Mouse (Mus musculus) liver, embryonic 15.5 days (tissue): ENCODE measurements around the gene Mogs. TPM values are rescaled to one million over a fixed set of nuclear protein-coding genes. Genes with fewer than 3 reads are reported as not detected.

Experiments
- ATAC-seq: fragments of 200-750 bp; cut with Nextera tagmentation; 2 replicates; pipeline ENCODE4 v1.8.0; 2017; ENCODE audit warnings: moderate number of reproducible peaks, mild to moderate bottlenecking, moderate library complexity; ENCODE audit not compliant: insufficient read depth
- H3K27ac ChIP-seq: fragments of 300-500 bp; sonication (generic); replicated peaks from 2 replicates; pipeline ENCODE4 v1.5.1; 2015; ENCODE audit warnings: mild to moderate bottlenecking, inconsistent platforms
- H3K27me3 ChIP-seq: fragments of 300-500 bp; sonication (generic); 2 replicates; pipeline ENCODE4 v1.6.1; 2015; ENCODE audit warnings: mild to moderate bottlenecking, inconsistent platforms
- H3K36me3 ChIP-seq: fragments of 300-500 bp; sonication (generic); replicated peaks from 2 replicates; pipeline ENCODE4 v1.6.1; 2015; ENCODE audit warnings: moderate library complexity, mild to moderate bottlenecking, inconsistent platforms
- H3K4me1 ChIP-seq: fragments of 300-500 bp; sonication (generic); replicated peaks from 2 replicates; pipeline ENCODE4 v1.6.1; 2015; ENCODE audit warnings: inconsistent platforms
- H3K4me2 ChIP-seq: fragments of 300-500 bp; sonication (generic); 2 replicates; pipeline ENCODE4 v1.6.1; 2015; ENCODE audit warnings: moderate library complexity, mild to moderate bottlenecking, inconsistent platforms
- H3K4me3 ChIP-seq: fragments of 300-500 bp; sonication (generic); replicated peaks from 2 replicates; pipeline ENCODE4 v1.5.1; 2015; ENCODE audit warnings: mild to moderate bottlenecking, inconsistent platforms
- H3K9ac ChIP-seq: fragments of 300-500 bp; sonication (generic); 2 replicates; pipeline ENCODE4 v1.6.1; 2015; ENCODE audit warnings: moderate library complexity, mild to moderate bottlenecking, inconsistent platforms
- H3K9me3 ChIP-seq: fragments of 300-500 bp; sonication (generic); replicated peaks from 2 replicates; pipeline ENCODE4 v1.6.1; 2016; ENCODE audit warnings: inconsistent platforms
- WGBS: fragments of 180-500 bp; shearing (Covaris S2); methylation state at CpG from one replicate; pipeline ENCODE4 v1.1.7; 2015; ENCODE audit warnings: mixed read lengths; ENCODE audit not compliant: insufficient replicate concordance; 5-methylcytosine and 5-hydroxymethylcytosine counted together
- polyA plus RNA-seq: library from polyadenylated mRNA; unstranded; fragments of >200 nt; fragmentation: Nextera tagmentation; extraction: Ambion mirVana; gene quantifications from 2 replicates; pipeline ENCODE4 v1.2.1, GENCODE M21; 2015

Gene Mogs
- polyA plus RNA-seq, 1 experiment from 2014 or later: 37.0 TPM

GRCm38 (mm10) chr6:83116373-83117164, 1.3 kb downstream of the Mogs start:
- no peaks in the 10 kb centered on the region for H3K27me3 ChIP-seq
- H3K4me2 ChIP-seq: peak overlapping the region; percentile 98
- H3K4me1 ChIP-seq: peaks cover 81% of the 10 kb centered on the region
- H3K9ac ChIP-seq: peak overlapping the region; percentile 85
- peak overlapping the region; percentile 89 for H3K4me3 ChIP-seq
- 63% methylated on average over 11 of the region's 11 CpGs for WGBS
- peak overlapping the region; percentile 95 for H3K27ac ChIP-seq
- H3K36me3 ChIP-seq: peaks cover 33% of the 10 kb centered on the region
- no peaks in the 10 kb centered on the region for H3K9me3 ChIP-seq
- ATAC-seq: no peak

- H3K27me3 ChIP-seq: no peaks in the 10 kb centered on the region
- WGBS: 75% methylated on average over 4 of the region's 4 CpGs
- H3K36me3 ChIP-seq: peaks cover 33% of the 10 kb centered on the region
- peaks cover 82% of the 10 kb centered on the region for H3K4me1 ChIP-seq
- peak overlapping the region; percentile 89; the same call in 1 of the 2 replicates for H3K4me3 ChIP-seq
- no peak for ATAC-seq
- H3K9me3 ChIP-seq: no peaks in the 10 kb centered on the region
- peak overlapping the region; percentile 95; the same call in 1 of the 2 replicates for H3K27ac ChIP-seq
- peak overlapping the region; percentile 85; the same call in 1 of the 2 replicates for H3K9ac ChIP-seq
- H3K4me2 ChIP-seq: peak overlapping the region; percentile 98
Measured at GRCm38 (mm10) chr6:83117165-83117438, 1.8 kb downstream of the Mogs start.

- H3K4me3 ChIP-seq: no peak overlapping the region
- H3K4me1 ChIP-seq: peaks cover 83% of the 10 kb centered on the region
- no peaks in the 10 kb centered on the region for H3K27me3 ChIP-seq
- H3K9me3 ChIP-seq: no peaks in the 10 kb centered on the region
- 88% methylated on average over 13 of the region's 13 CpGs for WGBS
- no peak overlapping the region for H3K4me2 ChIP-seq
- no peak for ATAC-seq
- H3K9ac ChIP-seq: no peak overlapping the region
- peaks cover 33% of the 10 kb centered on the region for H3K36me3 ChIP-seq
- no peak overlapping the region for H3K27ac ChIP-seq
Measured at GRCm38 (mm10) chr6:83117616-83118015, 2.3 kb downstream of the Mogs start.

- 82% methylated on average over 11 of the region's 11 CpGs for WGBS
Measured at GRCm38 (mm10) chr6:83118369-83118768, 3.1 kb downstream of the Mogs start.

GRCm38 (mm10) chr6:83118825-83119733, 3.8 kb downstream of the Mogs start:
- Histone ChIP-seq H3K4me1 (peaks cover 88% of the 10 kb centered on the region), H3K9me3 (no peaks in the 10 kb centered on the region), H3K27ac (0 out of 2 replicates have a peak overlapping the region, but pooled peaks have one; percentile 7), H3K9ac (no peak overlapping the region), H3K36me3 (peaks cover 39% of the 10 kb centered on the region), H3K27me3 (no peaks in the 10 kb centered on the region), H3K4me3 (0 out of 2 replicates have a peak overlapping the region, but pooled peaks have one; percentile 77), H3K4me2 (peak overlapping the region; percentile 100; the same call in 1 of the 2 replicates)
- no peak for ATAC-seq
- 60% methylated on average over 14 of the region's 14 CpGs for WGBS

More at GRCm38 (mm10) chr6:83118369-83118768, 3.1 kb downstream of the Mogs start:
- ATAC-seq: no peak
- Histone ChIP-seq H3K4me2 (no peak overlapping the region), H3K9me3 (no peaks in the 10 kb centered on the region), H3K36me3 (peaks cover 36% of the 10 kb centered on the region), H3K27ac (0 out of 2 replicates have a peak overlapping the region, but pooled peaks have one; percentile 7), H3K27me3 (no peaks in the 10 kb centered on the region), H3K4me3 (no peak overlapping the region), H3K4me1 (peaks cover 88% of the 10 kb centered on the region), H3K9ac (no peak overlapping the region)

GRCm38 (mm10) chr6:83119734-83120051, 4.4 kb downstream of the Mogs start:
- H3K27me3 ChIP-seq: no peaks in the 10 kb centered on the region
- H3K4me3 ChIP-seq: peak overlapping the region; percentile 77
- WGBS: 75% methylated on average over 7 of the region's 7 CpGs
- peak overlapping the region; percentile 100 for H3K4me2 ChIP-seq
- H3K9ac ChIP-seq: no peak overlapping the region; the same call in 1 of the 2 replicates
- no peak for ATAC-seq
- no peaks in the 10 kb centered on the region for H3K9me3 ChIP-seq
- peaks cover 87% of the 10 kb centered on the region for H3K4me1 ChIP-seq
- H3K36me3 ChIP-seq: peaks cover 39% of the 10 kb centered on the region
- peak overlapping the region; percentile 97 for H3K27ac ChIP-seq

GRCm38 (mm10) chr6:83120930-83121862, 5.9 kb downstream of the Mogs start, which contains the start of gene Wbp1:
TSS of gene Wbp1 (minus strand) at chr6:83121559.
- H3K4me2 ChIP-seq: peak within 1 kb of the TSS; percentile 100

GRCm38 (mm10) chr6:83121863-83122710, 6.8 kb downstream of the Mogs start:
- H3K9me3 ChIP-seq: no peaks in the 10 kb centered on the region
- WGBS: 2% methylated on average over 52 of the region's 52 CpGs
- peaks cover 33% of the 10 kb centered on the region for H3K36me3 ChIP-seq
- H3K4me1 ChIP-seq: peaks cover 77% of the 10 kb centered on the region
- peak; percentile 45 for ATAC-seq
- H3K27ac ChIP-seq: peak overlapping the region; percentile 97
- H3K4me2 ChIP-seq: peak overlapping the region; percentile 100
- H3K9ac ChIP-seq: peak overlapping the region; percentile 87
- H3K4me3 ChIP-seq: peak overlapping the region; percentile 77
- H3K27me3 ChIP-seq: no peaks in the 10 kb centered on the region

More at GRCm38 (mm10) chr6:83120930-83121862, 5.9 kb downstream of the Mogs start, which contains the start of gene Wbp1:
- H3K36me3 ChIP-seq: peaks cover 39% of the 10 kb centered on the region
- H3K9ac ChIP-seq: peak within 1 kb of the TSS; percentile 87
- under 1% methylated on average over 38 of the region's 38 CpGs for WGBS
- peak; percentile 91 for ATAC-seq
- H3K4me1 ChIP-seq: peaks cover 86% of the 10 kb centered on the region
- H3K9me3 ChIP-seq: no peaks in the 10 kb centered on the region
- H3K27me3 ChIP-seq: no peaks in the 10 kb centered on the region
- peak within 1 kb of the TSS; percentile 77 for H3K4me3 ChIP-seq
- peak within 1 kb of the TSS; percentile 97 for H3K27ac ChIP-seq

- ATAC-seq: no peak
- 0 out of 2 replicates have a peak overlapping the region, but pooled peaks have one; percentile 2 for H3K27ac ChIP-seq
- H3K27me3 ChIP-seq: no peaks in the 10 kb centered on the region
- WGBS: 90% methylated on average over 5 of the region's 5 CpGs
- H3K9me3 ChIP-seq: no peaks in the 10 kb centered on the region
- H3K4me2 ChIP-seq: peak overlapping the region; percentile 100
- H3K36me3 ChIP-seq: peaks cover 24% of the 10 kb centered on the region
- H3K4me1 ChIP-seq: peaks cover 69% of the 10 kb centered on the region
- peak overlapping the region; percentile 77; the same call in 1 of the 2 replicates for H3K4me3 ChIP-seq
- H3K9ac ChIP-seq: no peak overlapping the region; the same call in 1 of the 2 replicates
Measured at GRCm38 (mm10) chr6:83122961-83123360, 7.7 kb downstream of the Mogs start.
